Mouse (Mus musculus) bone marrow macrophage, adult 2 months (primary cell): ENCODE measurements around the gene 1190005I06Rik.

ENCODE experiments used
- CTCF ChIP-seq: IDR thresholded peaks from 2 replicates; pipeline ENCODE4 v1.5.1; 2012; ENCODE audit warnings: low read depth, mild to moderate bottlenecking, low read length, moderate library complexity
- POLR2A ChIP-seq: IDR thresholded peaks from 2 replicates; pipeline ENCODE4 v1.6.1; 2012; ENCODE audit warnings: mild to moderate bottlenecking, low read depth, low read length, borderline replicate concordance

- TF ChIP-seq POLR2A (no peak), CTCF (no peak)
Observed at GRCm38 (mm10) chr8:120632969-120633664, 14.3 kb downstream of the 1190005I06Rik start.
